Comparison of ENCODE assay signal across 8 mouse cellular contexts in the genomic region with DNA sequence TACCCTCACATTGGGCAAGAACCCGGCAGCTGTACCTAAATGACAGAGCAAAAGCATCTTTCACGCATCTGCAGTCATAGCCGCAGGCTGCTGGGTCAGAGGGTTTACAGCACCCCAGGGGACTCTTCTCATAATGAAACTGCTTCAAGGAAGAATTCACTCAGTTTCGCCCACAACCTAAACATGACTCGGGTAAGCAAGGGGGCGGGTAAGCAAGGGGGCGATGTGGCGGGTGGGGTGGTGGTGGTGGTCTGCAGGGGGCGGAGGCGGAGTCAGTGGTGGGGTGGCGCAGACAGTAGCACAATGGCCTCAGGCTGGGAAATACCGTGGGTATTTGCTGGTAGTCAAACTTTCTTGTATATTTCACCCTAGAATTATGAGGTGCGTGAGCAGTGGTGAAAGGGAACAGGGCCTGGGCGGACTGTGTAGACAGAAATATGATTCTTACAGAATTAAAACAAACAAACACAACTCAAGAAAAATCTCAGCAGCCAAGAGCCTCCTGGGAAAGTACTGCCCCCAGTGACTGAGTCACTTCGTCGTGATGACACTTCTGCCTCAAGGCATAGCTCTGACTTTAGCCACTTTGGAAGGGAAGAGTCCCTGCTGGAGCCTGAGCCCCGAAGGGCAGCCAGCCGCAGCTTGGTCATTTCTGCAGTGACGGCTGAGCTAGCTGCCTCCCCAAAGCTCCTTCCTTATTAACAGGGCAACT. TPM values are rescaled to one million over a fixed set of nuclear protein-coding genes. Genes with fewer than 3 reads are reported as not detected.
DNase-seq lines count a peak whose midpoint lies in the region; ATAC-seq and TF ChIP-seq lines count a peak whose summit lies in the region.

No protein-coding gene starts in this region.

- H3K4me3 ChIP-seq in embryonic facial prominence, embryonic 11.5 days (ENCODE audit: low read depth, low read length) = no peak overlapping the region
- H3K4me3 ChIP-seq in hindbrain, postnatal 0 days (ENCODE audit: low read length) = peak overlapping the region; percentile 8; the same call in 1 of the 2 replicates
- H3K4me3 ChIP-seq in midbrain, embryonic 15.5 days = no peak overlapping the region

- 0 out of 2 replicates have a peak, but pooled peaks cover 3% of the 10 kb centered on the region for H3K4me1 ChIP-seq in embryonic facial prominence, embryonic 11.5 days (ENCODE audit: control insufficient read depth, insufficient read depth, low read length)
- peaks cover 7% of the 10 kb centered on the region for H3K4me1 ChIP-seq in hindbrain, postnatal 0 days (ENCODE audit: insufficient read depth, low read length)
- H3K4me1 ChIP-seq in midbrain, embryonic 15.5 days = peaks cover 10% of the 10 kb centered on the region; the same call in 1 of the 2 replicates

- no peak overlapping the region; the same call in 1 of the 2 replicates for H3K9ac ChIP-seq in embryonic facial prominence, embryonic 11.5 days (replicated peaks; ENCODE audit: low read length)
- H3K9ac ChIP-seq in hindbrain, postnatal 0 days (replicated peaks; ENCODE audit: low read length) = no peak overlapping the region
- no peak overlapping the region for H3K9ac ChIP-seq in midbrain, embryonic 15.5 days

- no peaks in the 10 kb centered on the region for H3K9me3 ChIP-seq in embryonic facial prominence, embryonic 11.5 days (replicated peaks; ENCODE audit: control insufficient read depth, low read length)
- no peaks in the 10 kb centered on the region for H3K9me3 ChIP-seq in hindbrain, postnatal 0 days (ENCODE audit: low read length)
- no peaks in the 10 kb centered on the region for H3K9me3 ChIP-seq in midbrain, embryonic 15.5 days

- H3K4me2 ChIP-seq in embryonic facial prominence, embryonic 11.5 days (ENCODE audit: low read depth, low read length) = no peak overlapping the region; the same call in 1 of the 2 replicates
- peak overlapping the region; percentile 47 for H3K4me2 ChIP-seq in hindbrain, postnatal 0 days (ENCODE audit: low read depth, low read length)
- H3K4me2 ChIP-seq in midbrain, embryonic 15.5 days = peak overlapping the region; percentile 40

- no peak overlapping the region for H3K27ac ChIP-seq in embryonic facial prominence, embryonic 11.5 days (replicated peaks; ENCODE audit: low read depth, low read length)
- H3K27ac ChIP-seq in hindbrain, postnatal 0 days = no peak overlapping the region
- no peak overlapping the region for H3K27ac ChIP-seq in midbrain, embryonic 15.5 days

- H3K27me3 ChIP-seq in embryonic facial prominence, embryonic 11.5 days (ENCODE audit: control insufficient read depth, insufficient read depth, low read length) = no peaks in the 10 kb centered on the region
- H3K27me3 ChIP-seq in hindbrain, postnatal 0 days (ENCODE audit: insufficient read depth, low read length) = no peaks in the 10 kb centered on the region
- H3K27me3 ChIP-seq in midbrain, embryonic 15.5 days (replicated peaks) = no peaks in the 10 kb centered on the region

- peak; percentile 2 for DNase-seq in gastrocnemius, postnatal 25 days
- no peak for DNase-seq in gastrocnemius, adult 18-20 months (ENCODE audit: low spot score)
- DNase-seq in embryonic facial prominence, embryonic 11.5 days (ENCODE audit: low spot score) = peak; percentile 31
- DNase-seq in hindbrain, postnatal 0 days (ENCODE audit: low spot score) = peak; percentile 33
- DNase-seq in cerebellum, adult 9-11 months = no peak
- DNase-seq in layer of hippocampus, postnatal 10 days (ENCODE audit: low spot score in 2 of 2) = no peak

- no peak for TF ChIP-seq CTCF in hindbrain, postnatal 0 days (IDR thresholded peaks at IDR 0.05; ENCODE audit: low read depth)

- no peaks in the 10 kb centered on the region for H3K36me3 ChIP-seq in embryonic facial prominence, embryonic 11.5 days (replicated peaks; ENCODE audit: control insufficient read depth, insufficient read depth, low read depth, low read length)
- no peaks in the 10 kb centered on the region for H3K36me3 ChIP-seq in hindbrain, postnatal 0 days (ENCODE audit: insufficient read depth, low read length)
- no peaks in the 10 kb centered on the region for H3K36me3 ChIP-seq in midbrain, embryonic 15.5 days (replicated peaks)

- 14% methylated on average over 19 of the region's 19 CpGs for WGBS in embryonic facial prominence, embryonic 11.5 days
- WGBS in hindbrain, postnatal 0 days = 13% methylated on average over 19 of the region's 19 CpGs
- 14% methylated on average over 19 of the region's 19 CpGs for WGBS in midbrain, embryonic 15.5 days

- ATAC-seq in embryonic facial prominence, embryonic 11.5 days (replicated peaks; ENCODE audit: insufficient number of reproducible peaks, low FRiP score, low TSS enrichment, low read depth) = 0 out of 2 replicates have a peak, but pooled peaks have one; percentile 14
- ATAC-seq in hindbrain, postnatal 0 days = peak; percentile 65
- ATAC-seq in midbrain, embryonic 15.5 days (replicated peaks) = peak; percentile 65; the same call in 1 of the 2 replicates
- ATAC-seq in inflammation-experienced regulatory T-cells, adult 6 months = no peak

RNA-seq across cellular contexts. Expression of a gene that starts 55.8 kb away (rescaled TPM):
- 1 to 10 TPM in 1 of 2 experiments, under 1 TPM in 1; 0.80 to 1.1 TPM for total RNA-seq in gastrocnemius, postnatal 25 days (2021)
- under 1 TPM; 0.25 to 0.52 TPM for total RNA-seq in gastrocnemius, adult 18-20 months (2021)
- 39.7 and 41.6 TPM in 2 replicates for polyA plus RNA-seq in embryonic facial prominence, embryonic 11.5 days (2014; fragmentation: Nextera tagmentation; extraction: Ambion mirVana)
- 91.3 and 92.0 TPM in 2 replicates for total RNA-seq in hindbrain, postnatal 0 days (2014; rRNA removed)
- 14.1 and 15.8 TPM in 2 replicates for polyA plus RNA-seq in hindbrain, postnatal 0 days (2015; fragmentation: Nextera tagmentation; extraction: Ambion mirVana)
- polyA plus RNA-seq in midbrain, embryonic 15.5 days (2015; fragmentation: Nextera tagmentation; extraction: Ambion mirVana) = 33.1 and 33.6 TPM in 2 replicates
- 1 to 10 TPM; 1.5 to 1.8 (median 1.7) TPM for polyA plus RNA-seq in inflammation-experienced regulatory T-cells, adult 6 months (2017; shearing (Covaris generic))
- 10 to 100 TPM; 32.7 to 35.2 TPM for total RNA-seq in layer of hippocampus, postnatal 10 days (2021)

Comparison
In these comparisons a context has a peak if more than half of its experiments do, and no peak if none do; other contexts are left out.
1. DNase-seq: peak in gastrocnemius, postnatal 25 days (single experiment), embryonic facial prominence, embryonic 11.5 days (single experiment) and hindbrain, postnatal 0 days (single experiment); none in gastrocnemius, adult 18-20 months (single experiment), cerebellum, adult 9-11 months (single experiment) and layer of hippocampus, postnatal 10 days (0 of 2).
2. RNA of a gene that starts 55.8 kb away (total RNA-seq): 91.3 to 92.0 TPM in hindbrain, postnatal 0 days and 32.7 to 35.2 TPM in layer of hippocampus, postnatal 10 days; 0.80 to 1.1 TPM in gastrocnemius, postnatal 25 days and 0.25 to 0.52 TPM in gastrocnemius, adult 18-20 months; every median in the first group is over 10 times any median in the second.